In genomic region chr6:91721215-91721701, GRCm38 (mm10) we compare ENCODE assay signal across 11 mouse cellular contexts. TPM values are rescaled to one million over a fixed set of nuclear protein-coding genes. Genes with fewer than 3 reads are reported as not detected.
A peak's percentile ranks its signal among the peaks of the same experiment; 100 is the strongest.
DNase-seq lines count a peak whose midpoint lies in the region; ATAC-seq lines count a peak whose summit lies in the region.
"Had no signal": no experiment of that assay in that cellular context is flagged by ENCODE, and none has a peak within 500 bp of the region (broad histone marks: within the 10 kb centered on the region; RNA-seq: fewer than 3 reads in every experiment).

No protein-coding gene starts in this region.

- no peak overlapping the region for H3K4me3 ChIP-seq in lung, embryonic 16.5 days (ENCODE audit: low read length)
- H3K4me3 ChIP-seq in heart, embryonic 15.5 days: no peak overlapping the region
- no peak overlapping the region for H3K4me3 ChIP-seq in neural tube, embryonic 13.5 days
- H3K4me3 ChIP-seq: limb, embryonic 15.5 days had no signal

- H3K4me1 ChIP-seq in lung, embryonic 16.5 days (replicated peaks; ENCODE audit: control insufficient read depth, insufficient read depth, low read length): peaks cover 19% of the 10 kb centered on the region
- H3K4me1 ChIP-seq in heart, embryonic 15.5 days (replicated peaks): peaks cover 31% of the 10 kb centered on the region
- H3K4me1 ChIP-seq in neural tube, embryonic 13.5 days (replicated peaks): peaks cover 45% of the 10 kb centered on the region

- no peaks in the 10 kb centered on the region for H3K9me3 ChIP-seq in lung, embryonic 16.5 days (ENCODE audit: control insufficient read depth, low read length)
- H3K9me3 ChIP-seq in heart, embryonic 15.5 days (replicated peaks): no peaks in the 10 kb centered on the region
- H3K9me3 ChIP-seq in neural tube, embryonic 13.5 days: no peaks in the 10 kb centered on the region
- H3K9me3 ChIP-seq: limb, embryonic 15.5 days had no signal

- H3K9ac ChIP-seq in lung, embryonic 16.5 days (ENCODE audit: low read length): no peak overlapping the region
- H3K9ac ChIP-seq in heart, embryonic 15.5 days: no peak overlapping the region
- peak overlapping the region; percentile 54; the same call in 1 of the 2 replicates for H3K9ac ChIP-seq in neural tube, embryonic 13.5 days
- H3K9ac ChIP-seq: limb, embryonic 15.5 days had no signal

- DNase-seq in lung, postnatal 25 days (ENCODE audit: low spot score): no peak
- DNase-seq in kidney, postnatal 14 days: peak; percentile 56
- DNase-seq in urinary bladder, postnatal 4 days (ENCODE audit: low spot score in 2 of 2): no peak
- DNase-seq in yolk sac, embryonic 10.5 days (ENCODE audit: low spot score): no peak
- DNase-seq: retina, postnatal 1 day; thymus, postnatal 4 days had no signal

- H3K27ac ChIP-seq in lung, embryonic 16.5 days (ENCODE audit: low read length): no peak overlapping the region
- H3K27ac ChIP-seq in heart, embryonic 15.5 days: no peak overlapping the region
- H3K27ac ChIP-seq in neural tube, embryonic 13.5 days (replicated peaks): peak overlapping the region; percentile 59

- no peak overlapping the region for H3K4me2 ChIP-seq in lung, embryonic 16.5 days (ENCODE audit: low read depth, low read length)
- H3K4me2 ChIP-seq in heart, embryonic 15.5 days: no peak overlapping the region
- H3K4me2 ChIP-seq in neural tube, embryonic 13.5 days: no peak overlapping the region
- H3K4me2 ChIP-seq: limb, embryonic 15.5 days had no signal

- 49% methylated on average over 12 of the region's 12 CpGs for WGBS in lung, embryonic 16.5 days
- WGBS in heart, embryonic 15.5 days: 54% methylated on average over 12 of the region's 12 CpGs
- 29% methylated on average over 12 of the region's 12 CpGs for WGBS in neural tube, embryonic 13.5 days

- H3K36me3 ChIP-seq in lung, embryonic 16.5 days (ENCODE audit: control insufficient read depth, insufficient read depth, low read length): peaks cover 21% of the 10 kb centered on the region
- H3K36me3 ChIP-seq in heart, embryonic 15.5 days: peaks cover 34% of the 10 kb centered on the region
- H3K36me3 ChIP-seq in neural tube, embryonic 13.5 days: peaks cover 42% of the 10 kb centered on the region

- no peaks in the 10 kb centered on the region for H3K27me3 ChIP-seq in lung, embryonic 16.5 days (ENCODE audit: control insufficient read depth, insufficient read depth, low read depth, low read length)
- H3K27me3 ChIP-seq in heart, embryonic 15.5 days: no peaks in the 10 kb centered on the region
- H3K27me3 ChIP-seq in neural tube, embryonic 13.5 days: no peaks in the 10 kb centered on the region
- H3K27me3 ChIP-seq: limb, embryonic 15.5 days had no signal

- peak; percentile 51 for ATAC-seq in lung, embryonic 16.5 days (ENCODE audit: low read depth)
- peak; percentile 67 for ATAC-seq in heart, embryonic 15.5 days (replicated peaks; ENCODE audit: insufficient number of reproducible peaks, insufficient read depth, low FRiP score, low read depth)
- no peak for ATAC-seq in neural tube, embryonic 13.5 days (ENCODE audit: low read depth)
- no peak for ATAC-seq in erythroblast, adult 5-6 weeks (replicated peaks; ENCODE audit: low FRiP score, poor library complexity, severe bottlenecking)

RNA-seq across cellular contexts. Expression of gene Slc6a6, which starts 37.4 kb away (rescaled TPM):
- 47.1 and 51.7 TPM in 2 replicates for polyA plus RNA-seq in lung, embryonic 16.5 days (2015; fragmentation: Nextera tagmentation; extraction: Ambion mirVana)
- 72.5 and 74.9 TPM in 2 replicates for polyA plus RNA-seq in heart, embryonic 15.5 days (2015; fragmentation: Nextera tagmentation; extraction: Ambion mirVana)
- polyA plus RNA-seq in neural tube, embryonic 13.5 days (2015; fragmentation: Nextera tagmentation; extraction: Ambion mirVana): 63.7 and 70.0 TPM in 2 replicates
- total RNA-seq in erythroblast, adult 5-6 weeks (2015; ENCODE audit: low replicate concordance): 12.1 and 15.0 TPM in 2 replicates
- 7.1 and 11.6 TPM in 2 replicates for total RNA-seq in erythroblast, adult 5-6 weeks (2017; ENCODE audit: low replicate concordance)

Comparison
In these comparisons a context has a peak if more than half of its experiments do, and no peak if none do; other contexts are left out.
1. ATAC-seq: peak in lung, embryonic 16.5 days (single experiment) and heart, embryonic 15.5 days (single experiment); none in neural tube, embryonic 13.5 days (single experiment) and erythroblast, adult 5-6 weeks (single experiment).